Mouse (Mus musculus): ENCODE measurements around the gene Arhgef26.

The Arhgef26 gene

GRCm38 (mm10) chr3:62447151-62447550 lies 109.0 kb downstream of the Arhgef26 start:
- no peak for DNase-seq (ENCODE audit: low read depth, low spot score)

- DNase-seq (ENCODE audit: low read depth, low spot score), result no peak
Measured at GRCm38 (mm10) chr3:62449871-62450496, 111.8 kb downstream of the Arhgef26 start.

- no peak for DNase-seq (ENCODE audit: low read depth, low spot score)
Measured at GRCm38 (mm10) chr3:62452961-62453360, 114.8 kb downstream of the Arhgef26 start.

- peak; percentile 47 for DNase-seq (ENCODE audit: low read depth, low spot score)
Measured at GRCm38 (mm10) chr3:62454096-62454495, 116.0 kb downstream of the Arhgef26 start.

GRCm38 (mm10) chr3:62455854-62456253 lies 117.7 kb downstream of the Arhgef26 start:
- no peak for DNase-seq (ENCODE audit: low read depth, low spot score)

GRCm38 (mm10) chr3:62458284-62459013 lies 120.3 kb downstream of the Arhgef26 start:
- DNase-seq (ENCODE audit: low read depth, low spot score), result peak; percentile 70

GRCm38 (mm10) chr3:62459483-62459882 lies 121.3 kb downstream of the Arhgef26 start:
- DNase-seq (ENCODE audit: low read depth, low spot score), result no peak

- DNase-seq (ENCODE audit: low read depth, low spot score), result no peak
Measured at GRCm38 (mm10) chr3:62464276-62464675, 126.1 kb downstream of the Arhgef26 start.

- no peak for DNase-seq (ENCODE audit: low read depth, low spot score)
Measured at GRCm38 (mm10) chr3:62470179-62470578, 132.0 kb downstream of the Arhgef26 start.

GRCm38 (mm10) chr3:62484340-62484739 lies 146.2 kb downstream of the Arhgef26 start:
- no peak for DNase-seq (ENCODE audit: low read depth, low spot score)

GRCm38 (mm10) chr3:62492568-62492967 lies 154.4 kb downstream of the Arhgef26 start:
- no peak for DNase-seq (ENCODE audit: low read depth, low spot score)

- DNase-seq (ENCODE audit: low read depth, low spot score), result no peak
Measured at GRCm38 (mm10) chr3:62499327-62499726, 161.2 kb downstream of the Arhgef26 start.

GRCm38 (mm10) chr3:62505166-62505900 lies 167.2 kb downstream of the Arhgef26 start:
- DNase-seq (ENCODE audit: low read depth, low spot score), result no peak

- DNase-seq (ENCODE audit: low read depth, low spot score), result peak; percentile 97
Measured at GRCm38 (mm10) chr3:62506488-62507205, 168.5 kb downstream of the Arhgef26 start, which contains the start of gene Dhx36. Dhx36 (minus strand) TSS chr3:62507004.

GRCm38 (mm10) chr3:62507206-62507647 lies 169.1 kb downstream of the Arhgef26 start:
- no peak for DNase-seq (ENCODE audit: low read depth, low spot score)

Data from mesoderm, embryonic 11.5 days (tissue).